Mouse (Mus musculus): ENCODE data around the gene Slc26a9. TPM values are rescaled to one million over a fixed set of nuclear protein-coding genes. Genes with fewer than 3 reads are reported as not detected.

Slc26a9 gene
- polyA plus RNA-seq, 1 experiment from 2014 or later: 0.51 TPM

- no peaks in the 10 kb centered on the region for H3K9me3 ChIP-seq (ENCODE audit: control insufficient read depth, low read length)
- H3K27me3 ChIP-seq (replicated peaks; ENCODE audit: control insufficient read depth, insufficient read depth, low read length): no peaks in the 10 kb centered on the region
- no peak for DNase-seq (ENCODE audit: low spot score)
- ATAC-seq (replicated peaks; ENCODE audit: low FRiP score, low TSS enrichment, low read depth): no peak
- H3K27ac ChIP-seq (ENCODE audit: low read depth): no peak overlapping the region
- no peaks in the 10 kb centered on the region for H3K36me3 ChIP-seq (ENCODE audit: control insufficient read depth, insufficient read depth, low read length)
- no peak overlapping the region for H3K4me2 ChIP-seq (ENCODE audit: low read length)
- no peak overlapping the region for H3K4me3 ChIP-seq (ENCODE audit: low read depth, low read length)
- H3K4me1 ChIP-seq (replicated peaks; ENCODE audit: control insufficient read depth, insufficient read depth, low read length): no peaks in the 10 kb centered on the region
- no peak overlapping the region for H3K9ac ChIP-seq (ENCODE audit: low read length)
- WGBS: 92% methylated on average over 3 of the region's 3 CpGs
Measured at GRCm38 (mm10) chr1:131804166-131804565, 60.3 kb downstream of the Slc26a9 start.

GRCm38 (mm10) chr1:131808986-131809385 is 65.2 kb downstream of the Slc26a9 start:
- DNase-seq (ENCODE audit: low spot score) (no peak), ATAC-seq (replicated peaks; ENCODE audit: low FRiP score, low TSS enrichment, low read depth) (no peak)
- Histone ChIP-seq H3K9me3 (ENCODE audit: control insufficient read depth, low read length) (no peaks in the 10 kb centered on the region), H3K27ac (ENCODE audit: low read depth) (no peak overlapping the region), H3K36me3 (ENCODE audit: control insufficient read depth, insufficient read depth, low read length) (no peaks in the 10 kb centered on the region), H3K4me2 (ENCODE audit: low read length) (no peak overlapping the region), H3K4me3 (ENCODE audit: low read depth, low read length) (no peak overlapping the region), H3K4me1 (replicated peaks; ENCODE audit: control insufficient read depth, insufficient read depth, low read length) (no peaks in the 10 kb centered on the region), H3K9ac (ENCODE audit: low read length) (no peak overlapping the region), H3K27me3 (replicated peaks; ENCODE audit: control insufficient read depth, insufficient read depth, low read length) (no peaks in the 10 kb centered on the region)
- 73% methylated on average over 1 of the region's 1 CpGs for WGBS

DNA sequence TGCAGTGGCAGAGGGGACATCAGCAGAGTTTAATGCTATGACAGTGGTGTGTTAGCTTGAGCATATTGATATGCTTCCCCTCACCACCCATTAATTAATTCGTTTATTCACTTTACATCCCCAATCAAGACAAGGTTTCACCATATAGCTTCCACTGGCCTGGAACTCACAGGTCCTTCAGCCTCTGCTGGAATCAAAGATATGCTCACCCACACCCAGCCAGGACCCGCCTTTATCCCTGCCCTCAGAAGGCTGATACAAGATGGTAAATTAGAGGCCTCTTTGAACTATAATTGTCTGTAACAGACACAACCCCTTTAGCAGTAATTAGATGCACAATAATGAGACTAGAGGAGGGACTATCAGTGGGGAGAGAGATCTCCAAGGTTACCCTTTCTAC is 65.8 kb downstream of the Slc26a9 start:
- no peaks in the 10 kb centered on the region for H3K36me3 ChIP-seq (ENCODE audit: control insufficient read depth, insufficient read depth, low read length)
- ATAC-seq (replicated peaks; ENCODE audit: low FRiP score, low TSS enrichment, low read depth): no peak
- no peak overlapping the region for H3K4me3 ChIP-seq (ENCODE audit: low read depth, low read length)
- H3K4me2 ChIP-seq (ENCODE audit: low read length): no peak overlapping the region
- no peaks in the 10 kb centered on the region for H3K27me3 ChIP-seq (replicated peaks; ENCODE audit: control insufficient read depth, insufficient read depth, low read length)
- no peak overlapping the region for H3K27ac ChIP-seq (ENCODE audit: low read depth)
- DNase-seq (ENCODE audit: low spot score): no peak
- H3K4me1 ChIP-seq (replicated peaks; ENCODE audit: control insufficient read depth, insufficient read depth, low read length): no peaks in the 10 kb centered on the region
- H3K9me3 ChIP-seq (ENCODE audit: control insufficient read depth, low read length): no peaks in the 10 kb centered on the region
- H3K9ac ChIP-seq (ENCODE audit: low read length): no peak overlapping the region
- 83% methylated on average over 2 of the region's 2 CpGs for WGBS

DNA sequence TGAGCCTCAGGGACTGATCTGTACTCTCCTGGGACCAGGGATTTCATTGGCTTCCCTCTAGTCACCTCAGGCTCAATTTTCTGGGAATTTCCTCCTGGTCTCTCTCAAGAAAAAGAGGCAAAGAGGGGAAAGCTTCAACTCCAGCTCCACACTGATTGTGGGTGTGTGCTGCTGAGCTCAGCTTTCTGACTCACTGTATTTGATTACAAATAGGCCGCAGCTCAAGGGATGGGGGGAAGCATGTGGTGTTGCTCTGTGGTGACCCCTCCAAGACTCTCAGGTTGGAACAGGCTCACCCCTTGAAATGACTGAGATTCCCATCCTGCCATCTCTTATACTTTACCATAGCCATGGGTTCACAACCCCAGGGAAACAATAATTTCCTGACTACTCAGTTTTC is 67.6 kb downstream of the Slc26a9 start:
- no peak overlapping the region for H3K4me3 ChIP-seq (ENCODE audit: low read depth, low read length)
- no peaks in the 10 kb centered on the region for H3K4me1 ChIP-seq (replicated peaks; ENCODE audit: control insufficient read depth, insufficient read depth, low read length)
- H3K9ac ChIP-seq (ENCODE audit: low read length): no peak overlapping the region
- DNase-seq (ENCODE audit: low spot score) (no peak), ATAC-seq (replicated peaks; ENCODE audit: low FRiP score, low TSS enrichment, low read depth) (no peak)
- no peaks in the 10 kb centered on the region for H3K36me3 ChIP-seq (ENCODE audit: control insufficient read depth, insufficient read depth, low read length)
- no peaks in the 10 kb centered on the region for H3K27me3 ChIP-seq (replicated peaks; ENCODE audit: control insufficient read depth, insufficient read depth, low read length)
- 83% methylated on average over 1 of the region's 1 CpGs for WGBS
- no peaks in the 10 kb centered on the region for H3K9me3 ChIP-seq (ENCODE audit: control insufficient read depth, low read length)
- H3K27ac ChIP-seq (ENCODE audit: low read depth): no peak overlapping the region
- H3K4me2 ChIP-seq (ENCODE audit: low read length): no peak overlapping the region

- 56% methylated on average over 9 of the region's 9 CpGs for WGBS
- ATAC-seq (replicated peaks; ENCODE audit: low FRiP score, low TSS enrichment, low read depth): no peak
Measured at GRCm38 (mm10) chr1:131812006-131812405, 68.2 kb downstream of the Slc26a9 start.

GRCm38 (mm10) chr1:131812631-131813295 is 68.9 kb downstream of the Slc26a9 start:
- no peak overlapping the region for H3K4me3 ChIP-seq (ENCODE audit: low read depth, low read length)
- H3K27ac ChIP-seq (ENCODE audit: low read depth): no peak overlapping the region
- H3K9ac ChIP-seq (ENCODE audit: low read length): no peak overlapping the region
- no peaks in the 10 kb centered on the region for H3K9me3 ChIP-seq (ENCODE audit: control insufficient read depth, low read length)
- ATAC-seq (replicated peaks; ENCODE audit: low FRiP score, low TSS enrichment, low read depth) (no peak), DNase-seq (ENCODE audit: low spot score) (no peak)
- no peaks in the 10 kb centered on the region for H3K4me1 ChIP-seq (replicated peaks; ENCODE audit: control insufficient read depth, insufficient read depth, low read length)
- no peak overlapping the region for H3K4me2 ChIP-seq (ENCODE audit: low read length)
- WGBS: 91% methylated on average over 9 of the region's 9 CpGs
- H3K27me3 ChIP-seq (replicated peaks; ENCODE audit: control insufficient read depth, insufficient read depth, low read length): no peaks in the 10 kb centered on the region
- no peaks in the 10 kb centered on the region for H3K36me3 ChIP-seq (ENCODE audit: control insufficient read depth, insufficient read depth, low read length)

More at GRCm38 (mm10) chr1:131812006-131812405, 68.2 kb downstream of the Slc26a9 start:
- Histone ChIP-seq H3K4me1 (replicated peaks; ENCODE audit: control insufficient read depth, insufficient read depth, low read length) (no peaks in the 10 kb centered on the region), H3K9ac (ENCODE audit: low read length) (no peak overlapping the region), H3K9me3 (ENCODE audit: control insufficient read depth, low read length) (no peaks in the 10 kb centered on the region), H3K27me3 (replicated peaks; ENCODE audit: control insufficient read depth, insufficient read depth, low read length) (no peaks in the 10 kb centered on the region), H3K27ac (ENCODE audit: low read depth) (no peak overlapping the region), H3K4me2 (ENCODE audit: low read length) (no peak overlapping the region), H3K4me3 (ENCODE audit: low read depth, low read length) (no peak overlapping the region), H3K36me3 (ENCODE audit: control insufficient read depth, insufficient read depth, low read length) (no peaks in the 10 kb centered on the region)
- no peak for DNase-seq (ENCODE audit: low spot score)

DNA sequence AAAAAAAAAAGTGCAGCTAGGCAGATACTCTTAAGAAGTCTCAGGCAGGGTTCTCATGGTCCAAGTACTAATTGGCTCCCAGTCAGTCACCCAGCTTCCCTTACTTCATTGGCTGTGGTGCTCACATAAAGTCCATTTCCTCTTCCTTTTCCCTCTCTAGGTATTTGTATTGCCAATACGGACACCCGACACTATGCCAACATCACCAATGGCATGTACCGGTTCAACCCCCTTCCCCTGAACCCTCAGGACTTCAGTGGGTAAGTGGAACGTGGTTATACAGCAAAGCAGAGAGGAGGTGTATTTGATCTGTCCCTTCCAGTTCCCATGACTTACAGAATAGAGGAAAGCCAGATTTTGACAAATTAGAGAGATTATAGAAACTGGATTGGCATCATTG is 69.9 kb downstream of the Slc26a9 start:
- 85% methylated on average over 4 of the region's 4 CpGs for WGBS
- H3K27me3 ChIP-seq (replicated peaks; ENCODE audit: control insufficient read depth, insufficient read depth, low read length): no peaks in the 10 kb centered on the region
- no peak overlapping the region for H3K27ac ChIP-seq (ENCODE audit: low read depth)
- no peak overlapping the region for H3K4me3 ChIP-seq (ENCODE audit: low read depth, low read length)
- no peak overlapping the region for H3K4me2 ChIP-seq (ENCODE audit: low read length)
- no peaks in the 10 kb centered on the region for H3K36me3 ChIP-seq (ENCODE audit: control insufficient read depth, insufficient read depth, low read length)
- no peaks in the 10 kb centered on the region for H3K4me1 ChIP-seq (replicated peaks; ENCODE audit: control insufficient read depth, insufficient read depth, low read length)
- H3K9ac ChIP-seq (ENCODE audit: low read length): no peak overlapping the region
- H3K9me3 ChIP-seq (ENCODE audit: control insufficient read depth, low read length): no peaks in the 10 kb centered on the region
- no peak for ATAC-seq (replicated peaks; ENCODE audit: low FRiP score, low TSS enrichment, low read depth)
- no peak for DNase-seq (ENCODE audit: low spot score)

DNA sequence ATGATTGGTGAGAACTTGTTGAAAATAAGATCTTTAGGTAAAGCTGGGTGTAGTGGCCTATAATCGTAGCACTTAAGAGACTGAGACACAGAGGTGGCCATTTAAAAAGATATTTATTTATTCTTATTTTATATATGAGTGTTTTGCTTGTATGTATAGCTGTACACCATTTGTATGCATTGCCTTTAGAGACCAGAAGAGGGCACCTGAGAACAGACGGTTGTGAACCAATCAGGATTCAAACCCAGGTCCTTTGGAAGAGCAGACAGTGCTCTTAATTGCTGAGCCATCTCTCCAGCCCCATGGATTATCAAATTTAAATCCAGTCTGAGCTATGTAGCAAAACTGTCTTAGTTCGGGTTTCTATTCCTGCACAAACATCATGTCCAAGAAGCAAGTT is 70.4 kb downstream of the Slc26a9 start:
- Histone ChIP-seq H3K27ac (ENCODE audit: low read depth) (no peak overlapping the region), H3K27me3 (replicated peaks; ENCODE audit: control insufficient read depth, insufficient read depth, low read length) (no peaks in the 10 kb centered on the region), H3K9me3 (ENCODE audit: control insufficient read depth, low read length) (no peaks in the 10 kb centered on the region), H3K9ac (ENCODE audit: low read length) (no peak overlapping the region), H3K36me3 (ENCODE audit: control insufficient read depth, insufficient read depth, low read length) (no peaks in the 10 kb centered on the region), H3K4me1 (replicated peaks; ENCODE audit: control insufficient read depth, insufficient read depth, low read length) (no peaks in the 10 kb centered on the region), H3K4me2 (ENCODE audit: low read length) (no peak overlapping the region), H3K4me3 (ENCODE audit: low read depth, low read length) (no peak overlapping the region)
- WGBS: 84% methylated on average over 3 of the region's 3 CpGs
- ATAC-seq (replicated peaks; ENCODE audit: low FRiP score, low TSS enrichment, low read depth) (no peak), DNase-seq (ENCODE audit: low spot score) (no peak)

DNA sequence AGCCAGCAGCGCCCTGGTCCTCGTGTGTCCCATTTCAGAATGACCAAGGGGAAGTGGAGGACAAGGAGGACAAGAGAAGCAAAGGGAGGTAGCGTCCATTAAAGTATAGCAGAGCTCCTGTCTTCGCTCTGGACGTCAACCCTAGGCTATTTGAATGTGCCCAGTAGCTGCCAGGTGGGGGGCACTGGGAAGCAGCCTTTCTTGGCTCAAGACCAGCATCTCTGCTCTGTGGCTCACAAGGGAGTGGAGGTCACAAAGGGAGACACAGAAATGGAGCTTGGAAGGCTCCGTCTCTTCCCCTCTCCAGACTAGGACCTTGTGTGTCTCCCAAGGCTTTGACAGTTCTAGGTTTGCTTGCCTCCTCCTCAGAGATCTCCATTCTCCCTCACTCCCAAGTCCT is 73.1 kb downstream of the Slc26a9 start:
- no peak overlapping the region for H3K27ac ChIP-seq (ENCODE audit: low read depth)
- no peaks in the 10 kb centered on the region for H3K4me1 ChIP-seq (replicated peaks; ENCODE audit: control insufficient read depth, insufficient read depth, low read length)
- ATAC-seq (replicated peaks; ENCODE audit: low FRiP score, low TSS enrichment, low read depth) (no peak), DNase-seq (ENCODE audit: low spot score) (no peak)
- no peak overlapping the region for H3K4me2 ChIP-seq (ENCODE audit: low read length)
- H3K9me3 ChIP-seq (ENCODE audit: control insufficient read depth, low read length): no peaks in the 10 kb centered on the region
- no peaks in the 10 kb centered on the region for H3K27me3 ChIP-seq (replicated peaks; ENCODE audit: control insufficient read depth, insufficient read depth, low read length)
- no peaks in the 10 kb centered on the region for H3K36me3 ChIP-seq (ENCODE audit: control insufficient read depth, insufficient read depth, low read length)
- 83% methylated on average over 6 of the region's 6 CpGs for WGBS
- no peak overlapping the region for H3K4me3 ChIP-seq (ENCODE audit: low read depth, low read length)
- H3K9ac ChIP-seq (ENCODE audit: low read length): no peak overlapping the region
